Mouse (Mus musculus) heart, adult 2 months (tissue): ENCODE measurements around the gene Stk33. TPM values are rescaled to one million over a fixed set of nuclear protein-coding genes. Genes with fewer than 3 reads are reported as not detected.

Experiments
- DNase-seq, 2 experiments: peaks; one replicate each; pipeline ENCODE4 v3.0.0; 2021
- H3K27ac ChIP-seq: fragments of 200-600 bp; 2 replicates; pipeline ENCODE4 v1.8.1; 2022
- H3K27me3 ChIP-seq: fragments of 200-500 bp; 2 replicates; pipeline ENCODE4 v1.6.1; 2012; ENCODE audit warnings: mild to moderate bottlenecking, low read length, inconsistent platforms, mixed read lengths; ENCODE audit not compliant: control insufficient read depth, insufficient read depth
- H3K36me3 ChIP-seq: fragments of 200-500 bp; 2 replicates; pipeline ENCODE4 v1.6.1; 2012; ENCODE audit warnings: low read length, inconsistent platforms; ENCODE audit not compliant: control insufficient read depth, insufficient read depth
- H3K4me1 ChIP-seq: fragments of 200-500 bp; 2 replicates; pipeline ENCODE4 v1.6.1; 2011; ENCODE audit warnings: low read length; ENCODE audit not compliant: control insufficient read depth, insufficient read depth
- H3K4me3 ChIP-seq: fragments of 200-600 bp; 2 replicates; pipeline ENCODE4 v1.8.1; 2022
- H3K79me2 ChIP-seq: fragments of 200-500 bp; replicated peaks from 2 replicates; pipeline ENCODE4 v1.6.1; 2012; ENCODE audit warnings: mild to moderate bottlenecking, inconsistent platforms, low read length, moderate library complexity, mixed read lengths; ENCODE audit not compliant: control insufficient read depth, insufficient read depth
- H3K9ac ChIP-seq: fragments of 200-500 bp; 2 replicates; pipeline ENCODE4 v1.6.1; 2012; ENCODE audit warnings: low read depth, mild to moderate bottlenecking, control low read depth, inconsistent platforms, low read length, mixed read lengths
- CTCF ChIP-seq: fragments of 200-600 bp; IDR thresholded peaks from 2 replicates; pipeline ENCODE4 v1.8.1; 2022; ENCODE audit warnings: antibody characterized with exemption, mild to moderate bottlenecking, moderate library complexity
- EP300 ChIP-seq: fragments of 200-500 bp; IDR thresholded peaks from 2 replicates; pipeline ENCODE4 v1.6.1; 2011; ENCODE audit warnings: low read depth, low read length, control low read depth; ENCODE audit not compliant: insufficient read depth
- POLR2A ChIP-seq: fragments of 200-500 bp; IDR thresholded peaks from 2 replicates; pipeline ENCODE4 v1.6.1; 2011; ENCODE audit warnings: mild to moderate bottlenecking, low read depth, low read length, control low read depth; ENCODE audit not compliant: insufficient read depth
- WGBS: fragments of 180-500 bp; shearing (Covaris S2); methylation state at CpG from one replicate; pipeline ENCODE4 v1.1.7; 2018; 5-methylcytosine and 5-hydroxymethylcytosine counted together
- intact Hi-C: fragments of 180-260 bp; cut with DNase I; formaldehyde crosslinking; loops from one replicate; pipeline ENCODE4 v1.15.1; 2025
- polyA plus RNA-seq: library from polyadenylated mRNA; depleted of rRNA; stranded (reverse); fragments of >200 nt; gene quantifications from 2 replicates; pipeline ENCODE4 v1.2.3, GENCODE M21; 2012
- total RNA-seq, 2 experiments: library from RNA; stranded (reverse); gene quantifications; 2 replicates each; pipeline ENCODE4 v1.2.3; 2021

Gene Stk33
- total and polyA plus RNA-seq, 3 experiments: 0.08 TPM; not detected in 2

- Histone ChIP-seq H3K4me1 (no peaks in the 10 kb centered on the region), H3K36me3 (no peaks in the 10 kb centered on the region), H3K27ac (no peak overlapping the region), H3K79me2 (no peaks in the 10 kb centered on the region), H3K4me3 (no peak overlapping the region), H3K27me3 (no peaks in the 10 kb centered on the region), H3K9ac (no peak overlapping the region; the same call in 1 of the 2 replicates)
- no peak for TF ChIP-seq POLR2A
- no peak for TF ChIP-seq EP300
- TF ChIP-seq CTCF: peak; percentile 75
- DNase-seq: peak; percentile 47 to 63
- intact Hi-C loops: no loop called here
- WGBS: 32% methylated on average over 28 of the region's 28 CpGs
Observed at GRCm38 (mm10) chr7:109255506-109256352, 183.2 kb downstream of the Stk33 start.

- no peaks in the 10 kb centered on the region for H3K27me3 ChIP-seq
- 93% methylated on average over 3 of the region's 3 CpGs for WGBS
- no peak for DNase-seq
- no peak overlapping the region for H3K27ac ChIP-seq
- H3K79me2 ChIP-seq: no peaks in the 10 kb centered on the region
- H3K36me3 ChIP-seq: no peaks in the 10 kb centered on the region
- no peak overlapping the region for H3K4me3 ChIP-seq
- no peak overlapping the region for H3K9ac ChIP-seq
- H3K4me1 ChIP-seq: no peaks in the 10 kb centered on the region
- intact Hi-C loops: no loop called here
- no peak for TF ChIP-seq EP300
- TF ChIP-seq POLR2A: no peak
- no peak for TF ChIP-seq CTCF
Observed at GRCm38 (mm10) chr7:109251418-109251817, 187.5 kb downstream of the Stk33 start.

GRCm38 (mm10) chr7:109244776-109245175 lies 194.1 kb downstream of the Stk33 start:
- Histone ChIP-seq H3K79me2 (no peaks in the 10 kb centered on the region), H3K9ac (no peak overlapping the region), H3K4me3 (no peak overlapping the region), H3K36me3 (no peaks in the 10 kb centered on the region), H3K27me3 (no peaks in the 10 kb centered on the region; the same call in 1 of the 2 replicates), H3K27ac (no peak overlapping the region), H3K4me1 (no peaks in the 10 kb centered on the region)
- 82% methylated on average over 10 of the region's 10 CpGs for WGBS
- no peak for DNase-seq
- intact Hi-C loops: no loop called here
- TF ChIP-seq EP300: no peak
- TF ChIP-seq CTCF: no peak
- TF ChIP-seq POLR2A: no peak

GRCm38 (mm10) chr7:109241313-109241712 lies 197.6 kb downstream of the Stk33 start:
- Histone ChIP-seq H3K4me1 (no peaks in the 10 kb centered on the region), H3K27ac (no peak overlapping the region), H3K79me2 (no peaks in the 10 kb centered on the region), H3K36me3 (no peaks in the 10 kb centered on the region), H3K4me3 (no peak overlapping the region), H3K9ac (no peak overlapping the region), H3K27me3 (no peaks in the 10 kb centered on the region; the same call in 1 of the 2 replicates)
- no peak for TF ChIP-seq EP300
- TF ChIP-seq CTCF: peak; percentile 52
- intact Hi-C loops: no loop called here
- WGBS: 24% methylated on average over 19 of the region's 19 CpGs
- DNase-seq: peak in 1 of 2 experiments; percentile 6

GRCm38 (mm10) chr7:109239346-109239745 lies 199.5 kb downstream of the Stk33 start:
- intact Hi-C loops: no loop called here
- 68% methylated on average over 1 of the region's 1 CpGs for WGBS
- no peaks in the 10 kb centered on the region for H3K36me3 ChIP-seq
- no peaks in the 10 kb centered on the region for H3K4me1 ChIP-seq
- TF ChIP-seq CTCF (no peak), EP300 (no peak), POLR2A (no peak)
- H3K4me3 ChIP-seq: no peak overlapping the region
- no peak for DNase-seq
- no peaks in the 10 kb centered on the region for H3K79me2 ChIP-seq
- H3K9ac ChIP-seq: no peak overlapping the region
- no peak overlapping the region for H3K27ac ChIP-seq
- no peaks in the 10 kb centered on the region; the same call in 1 of the 2 replicates for H3K27me3 ChIP-seq

- intact Hi-C loops: no loop called here
- H3K27me3 ChIP-seq: no peaks in the 10 kb centered on the region; the same call in 1 of the 2 replicates
- 88% methylated on average over 10 of the region's 10 CpGs for WGBS
Observed at GRCm38 (mm10) chr7:109238724-109239123, 200.2 kb downstream of the Stk33 start.

More at GRCm38 (mm10) chr7:109238724-109239123, 200.2 kb downstream of the Stk33 start:
- no peaks in the 10 kb centered on the region for H3K36me3 ChIP-seq
- H3K27ac ChIP-seq: no peak overlapping the region
- no peaks in the 10 kb centered on the region for H3K4me1 ChIP-seq
- H3K79me2 ChIP-seq: no peaks in the 10 kb centered on the region
- TF ChIP-seq EP300: no peak
- TF ChIP-seq POLR2A: no peak
- TF ChIP-seq CTCF: no peak
- no peak overlapping the region for H3K9ac ChIP-seq
- DNase-seq: no peak
- H3K4me3 ChIP-seq: no peak overlapping the region
